Mouse (Mus musculus) fat pad, adult 2 months (tissue): ENCODE data around the gene Lrrc8e.
"Not testable (repeated sequence)": the region's sequence is repeated elsewhere in the genome, so short reads cannot be mapped to it uniquely, and the experiment has no call there.

ENCODE experiments used
- DNase-seq: peaks from one replicate; pipeline ENCODE4 v3.0.0-alpha.2; 2011; ENCODE audit warnings: low read depth, low spot score; ENCODE audit errors: extremely low read depth

Gene Lrrc8e

DNA sequence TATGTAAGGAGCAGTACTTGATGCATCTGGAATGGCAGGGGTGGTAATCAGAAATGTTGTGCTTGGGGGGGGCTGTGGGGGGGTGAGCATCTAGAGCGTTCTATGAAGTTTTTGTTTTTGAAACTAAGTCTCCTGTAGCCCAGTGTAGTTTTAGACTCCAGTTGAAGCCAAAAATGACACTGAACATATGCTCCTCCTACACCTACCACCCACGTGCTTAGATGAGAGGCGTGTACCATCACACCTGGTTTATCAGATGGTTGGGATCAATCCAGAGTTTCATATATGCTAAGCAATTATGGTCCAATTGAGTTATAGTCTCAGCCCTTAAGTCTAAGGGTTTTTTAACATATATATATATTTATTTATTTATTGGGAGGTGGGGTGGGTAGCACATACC, 7.0 kb upstream of the Lrrc8e start:
- DNase-seq, result no peak

DNA sequence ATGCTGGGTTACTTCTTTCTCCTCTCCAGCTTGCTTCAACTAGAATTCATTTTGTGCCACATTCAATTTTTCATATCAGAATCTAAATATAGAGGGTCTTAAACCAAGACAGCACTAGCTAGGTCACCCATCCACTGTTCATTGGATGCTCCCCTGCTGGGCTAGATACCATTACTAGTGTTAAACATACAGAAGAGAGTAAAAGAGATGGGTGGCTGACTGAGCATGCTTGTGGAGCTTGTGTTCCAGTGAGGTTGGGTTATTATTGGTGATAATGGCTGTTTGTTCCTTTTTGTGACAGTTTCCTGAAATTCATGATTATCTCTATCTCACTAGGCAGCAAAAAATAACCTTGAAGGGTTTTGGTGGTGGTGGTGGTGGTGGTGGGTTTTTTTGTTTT, 4.6 kb upstream of the Lrrc8e start:
- no peak for DNase-seq

DNA sequence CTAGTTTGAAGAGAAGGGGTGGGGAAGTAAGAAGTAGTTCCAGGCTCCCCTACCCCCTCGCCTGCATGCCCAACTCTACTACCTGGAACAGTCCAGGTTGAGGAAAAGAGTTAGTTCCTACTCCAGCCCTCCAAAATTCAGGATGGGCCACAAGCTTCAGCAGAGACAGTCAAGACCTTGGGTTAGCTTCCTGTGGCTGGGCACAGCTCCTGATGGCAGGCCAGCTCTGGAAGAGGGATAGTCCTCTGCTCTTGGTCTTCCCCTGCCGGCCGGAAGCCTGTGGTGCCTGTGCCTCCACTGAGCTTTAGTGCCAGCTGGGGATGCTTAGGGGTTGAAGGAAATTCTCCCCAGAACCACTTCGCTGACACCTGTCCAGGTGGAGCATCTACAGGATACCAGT, 304 bp upstream of the Lrrc8e start:
- no peak for DNase-seq

DNA sequence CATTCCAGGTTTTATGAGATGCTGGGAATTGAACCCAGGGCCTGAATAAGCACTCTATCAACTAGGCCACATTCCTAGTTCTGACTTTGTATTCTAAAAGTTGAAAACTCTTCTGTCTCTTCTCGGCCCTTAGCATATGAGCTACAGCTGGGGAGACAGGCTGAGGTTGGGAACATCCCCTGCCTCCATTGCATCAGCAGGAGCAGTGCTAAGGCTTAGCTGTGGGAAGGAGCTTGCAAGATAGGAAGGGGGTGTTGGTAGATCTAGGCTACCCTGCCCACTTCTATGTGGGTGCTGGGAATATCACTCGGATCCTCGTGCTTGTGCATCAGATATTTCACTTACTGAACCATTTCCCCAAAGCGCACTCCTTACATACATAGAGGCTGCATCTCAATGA, 1.3 kb downstream of the Lrrc8e start:
- no peak for DNase-seq

DNA sequence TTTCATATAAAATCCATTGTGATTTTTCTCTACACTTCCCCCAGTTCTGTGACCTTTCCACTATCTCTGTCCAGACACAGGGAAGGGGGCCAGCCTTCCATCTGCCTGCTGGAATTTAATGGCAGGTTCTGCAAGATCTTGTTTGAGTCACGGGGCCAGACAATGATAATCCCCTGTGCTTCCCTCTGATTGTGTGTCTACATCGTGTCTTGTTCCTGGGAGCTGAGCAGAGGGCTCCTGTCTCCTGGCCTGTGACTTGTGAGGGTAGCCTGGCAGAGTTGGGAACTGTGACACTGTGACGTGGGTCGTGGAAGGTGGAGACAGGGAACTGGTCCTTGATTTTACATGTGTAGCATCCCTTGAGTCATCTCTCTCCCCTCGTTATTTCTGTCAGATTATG, 3.2 kb downstream of the Lrrc8e start:
- no peak for DNase-seq

DNA sequence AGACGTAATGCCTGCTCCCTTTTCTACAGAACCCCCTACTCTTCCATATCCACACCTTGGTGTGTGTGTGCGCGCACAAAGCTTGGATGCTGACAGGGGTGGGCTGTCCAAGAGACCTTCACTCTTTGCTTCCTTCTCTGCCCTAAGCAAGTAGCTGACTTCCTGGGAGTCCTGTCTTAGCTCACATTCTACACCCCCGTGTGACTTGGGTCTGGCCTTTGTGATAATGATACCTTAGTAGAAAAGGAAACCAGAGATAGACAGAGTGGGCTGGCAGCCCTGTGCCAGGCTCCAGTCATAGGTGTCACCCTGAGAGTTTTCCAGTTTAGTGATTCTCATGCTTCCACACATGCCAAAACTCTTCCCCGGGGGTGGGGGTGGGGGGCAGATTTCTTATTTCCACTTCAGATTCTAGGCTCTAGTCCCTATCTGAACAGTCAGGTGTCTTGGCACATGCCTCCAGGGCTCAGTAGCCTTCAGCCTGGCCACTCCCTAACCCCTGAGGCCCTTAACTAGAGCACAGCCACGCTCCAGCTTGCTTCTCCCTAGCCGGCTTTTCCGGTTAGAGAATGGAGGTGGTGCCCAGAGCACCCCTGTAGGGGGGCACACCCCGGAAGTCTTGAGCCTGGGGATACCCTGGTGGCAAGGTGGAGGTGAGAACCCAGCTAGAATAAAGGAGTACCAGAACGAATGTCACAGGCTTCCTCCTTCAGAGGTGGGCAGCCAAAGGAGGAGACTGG, 4.2 kb downstream of the Lrrc8e start:
- DNase-seq, result no peak

DNA sequence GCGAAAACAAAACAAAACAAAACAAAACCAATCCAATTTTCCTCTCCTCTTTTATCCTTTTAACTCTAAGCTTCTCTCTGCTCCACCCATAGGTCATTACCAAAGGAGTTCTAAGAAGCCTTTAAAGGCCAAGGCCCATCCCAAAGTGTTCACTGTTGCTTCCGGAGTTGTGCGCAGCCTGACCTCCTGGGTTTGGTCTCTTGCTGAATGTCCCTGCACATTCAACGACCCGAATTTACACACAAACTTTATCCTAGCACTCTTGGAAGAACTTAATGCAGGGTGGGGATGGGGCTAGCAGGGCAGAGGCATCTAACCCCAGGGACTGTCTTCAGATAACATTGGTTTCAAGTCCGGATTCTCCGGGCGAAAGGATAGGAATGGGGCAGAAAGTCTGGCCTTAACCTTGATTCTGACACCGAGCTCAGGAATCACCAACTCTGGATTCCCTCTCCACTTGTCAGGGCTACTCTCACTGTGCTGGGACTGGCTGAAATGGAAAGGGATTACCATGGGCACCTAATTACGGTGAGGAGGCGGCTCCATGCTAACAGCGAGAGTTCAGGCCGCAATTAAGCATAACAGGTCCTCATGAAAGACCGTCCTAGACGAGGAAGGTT, 11.3 kb downstream of the Lrrc8e start:
- DNase-seq, result no peak

DNA sequence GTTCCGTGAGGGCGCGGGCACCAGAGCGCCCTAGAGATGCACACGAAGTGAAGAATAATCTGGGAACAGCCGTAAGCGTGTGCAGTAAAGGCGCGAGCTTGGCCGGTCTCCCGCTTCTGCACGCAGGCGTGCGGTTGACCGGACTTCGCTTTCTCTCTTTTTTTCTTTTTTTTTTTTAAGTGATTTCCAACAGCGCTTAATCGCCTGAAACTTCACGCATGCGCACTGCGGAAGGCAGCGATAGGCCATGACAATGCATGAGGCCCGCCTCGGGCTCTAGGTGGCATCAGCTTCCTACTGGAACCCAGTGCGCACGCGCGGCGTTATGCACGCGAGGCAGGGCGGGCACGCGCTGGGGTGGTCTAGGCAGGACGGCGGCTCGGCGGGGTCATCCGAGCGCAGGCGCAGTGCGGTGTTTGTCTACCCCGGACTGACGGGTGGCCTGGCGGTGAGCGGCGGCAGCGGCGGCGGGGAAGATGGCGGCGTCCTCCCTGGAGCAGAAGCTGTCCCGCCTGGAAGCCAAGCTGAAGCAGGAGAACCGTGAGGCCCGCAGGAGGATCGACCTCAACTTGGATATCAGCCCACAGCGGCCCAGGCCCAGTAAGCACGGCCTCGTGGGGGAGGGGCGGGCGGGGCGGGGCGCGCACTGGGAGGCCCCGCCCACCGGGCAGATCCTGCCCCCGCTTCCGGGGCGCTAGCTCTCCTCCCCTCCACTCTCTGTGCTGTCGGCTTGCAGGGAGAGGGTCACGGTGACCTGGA, 12.0 kb downstream of the Lrrc8e start, which contains the start of the genes Map2k7 and Gm49320:
Map2k7 (plus strand) TSS at position 307 of the 759 bp plus-strand sequence.
Gm49320 (plus strand) TSS at position 432 of the 759 bp plus-strand sequence.
- DNase-seq, result peak; percentile 46

DNA sequence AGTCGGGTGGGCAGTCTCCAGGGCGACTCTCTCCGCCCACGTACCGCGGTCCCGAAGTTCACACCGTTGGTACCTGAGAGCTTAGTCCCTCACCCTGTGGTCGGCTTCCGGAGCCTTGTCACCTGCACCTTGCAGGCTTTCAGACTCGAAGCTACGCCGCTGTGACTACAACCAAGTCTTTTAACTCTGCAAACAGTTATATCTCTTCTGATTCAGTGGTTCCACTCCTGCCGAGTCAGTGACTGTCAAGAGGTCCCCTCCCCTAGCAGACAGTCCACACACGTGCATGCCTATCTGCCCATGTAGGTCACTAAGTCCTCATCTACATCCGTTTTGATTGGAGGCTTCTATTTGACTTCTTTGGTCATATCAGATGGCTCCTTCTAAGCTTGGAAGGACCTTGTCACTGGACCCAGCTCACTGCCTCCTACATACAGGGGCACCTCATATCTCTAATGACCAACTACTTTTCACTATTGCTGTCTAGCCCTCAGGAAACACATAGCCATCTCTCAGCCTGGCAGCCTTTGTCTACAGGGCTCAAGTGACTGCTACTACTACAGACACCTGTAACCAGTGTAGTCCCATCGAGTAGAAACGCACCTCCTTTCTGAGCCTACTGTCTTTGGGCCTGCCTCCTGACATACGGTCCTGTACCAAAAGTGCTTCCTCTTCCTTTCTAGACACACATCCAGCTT, 12.7 kb downstream of the Lrrc8e start:
- no peak for DNase-seq

DNA sequence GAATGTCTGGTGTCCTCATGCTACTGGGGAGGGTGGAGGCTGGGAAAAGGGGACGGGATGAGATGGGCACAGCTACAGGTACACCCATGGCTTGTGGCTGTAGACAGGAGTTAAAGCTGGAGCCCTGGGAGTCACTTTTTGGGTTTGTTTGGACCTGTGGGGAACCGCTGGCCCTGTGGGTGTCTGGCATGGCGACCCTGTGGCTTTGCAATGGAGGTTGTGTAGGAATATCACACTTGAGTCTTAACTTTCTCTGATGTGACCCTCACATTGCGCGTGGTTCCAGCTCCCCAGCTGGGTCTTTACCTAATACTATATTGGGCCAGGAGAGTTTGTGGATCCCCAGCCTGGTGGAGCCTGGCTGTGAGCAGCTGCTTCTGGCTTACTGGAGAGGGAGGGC, 18.4 kb downstream of the Lrrc8e start:
- no peak for DNase-seq

DNA sequence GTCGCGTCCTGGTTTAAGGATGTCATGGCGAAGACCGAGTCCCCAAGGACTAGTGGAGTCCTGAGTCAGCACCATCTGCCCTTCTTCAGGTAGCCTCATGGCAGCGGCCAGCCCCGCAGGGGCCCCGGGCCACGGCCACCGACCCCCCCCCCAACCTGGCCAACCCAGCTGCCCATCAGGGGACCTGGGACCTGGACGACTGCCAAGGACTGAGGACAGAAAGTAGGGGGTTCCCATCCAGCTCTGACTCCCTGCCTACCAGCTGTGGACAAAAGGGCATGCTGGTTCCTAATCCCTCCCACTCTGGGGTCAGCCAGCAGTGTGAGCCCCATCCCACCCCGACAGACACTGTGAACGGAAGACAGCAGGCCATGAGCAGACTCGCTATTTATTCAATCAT, 19.1 kb downstream of the Lrrc8e start:
- no peak for DNase-seq

DNA sequence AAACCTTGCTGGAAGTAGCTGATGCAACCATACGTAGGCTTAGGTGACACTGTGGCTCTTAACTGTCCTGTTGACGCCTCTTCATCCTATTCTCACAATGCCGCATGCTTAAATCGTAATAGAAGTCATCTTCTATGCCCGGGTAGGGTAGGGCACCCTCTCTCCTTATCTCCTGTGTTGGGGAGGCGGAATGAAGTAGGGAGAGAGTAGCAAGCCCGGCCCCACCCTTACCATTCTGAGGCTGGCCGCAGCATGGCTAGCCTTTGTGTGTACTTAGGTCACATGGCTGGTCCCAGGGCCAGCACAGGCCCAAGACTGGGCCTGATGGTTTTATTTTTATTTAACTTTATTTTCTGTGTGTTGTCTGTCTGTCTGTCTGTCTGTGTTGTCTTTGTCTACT, 20.6 kb downstream of the Lrrc8e start:
- DNase-seq, result no peak

DNA sequence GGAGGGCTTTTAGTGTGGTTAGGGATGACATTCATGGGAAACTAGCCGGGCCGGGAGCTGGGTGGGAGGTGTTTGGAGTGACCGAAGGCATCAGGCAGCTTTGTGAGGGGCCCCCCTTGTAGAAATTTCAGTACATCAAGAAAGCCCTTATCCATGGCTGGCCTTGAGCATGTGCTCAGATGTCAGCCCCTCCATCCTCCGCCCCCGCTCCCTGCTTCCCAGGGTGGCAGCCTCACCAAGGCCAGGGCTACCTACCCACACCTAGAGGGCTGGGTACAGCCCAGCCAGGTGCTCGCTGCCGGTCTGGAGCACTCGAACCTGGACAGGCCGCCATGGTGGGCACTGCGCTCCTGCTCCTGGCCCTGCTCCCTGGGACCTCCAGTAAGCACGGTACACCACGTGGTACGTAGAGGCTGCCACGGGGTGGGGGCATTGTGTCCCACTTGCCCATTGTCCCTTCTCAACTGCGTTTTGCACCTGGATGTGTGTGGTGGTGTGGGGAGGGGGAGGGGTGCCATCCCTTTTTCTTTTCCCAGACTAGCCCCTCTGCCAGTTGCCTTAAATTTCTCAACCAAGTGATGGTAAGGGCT, 21.4 kb downstream of the Lrrc8e start, which contains the start of gene Tgfbr3l:
Tgfbr3l (plus strand) TSS at position 264 of the 590 bp plus-strand sequence.
- DNase-seq, result no peak

DNA sequence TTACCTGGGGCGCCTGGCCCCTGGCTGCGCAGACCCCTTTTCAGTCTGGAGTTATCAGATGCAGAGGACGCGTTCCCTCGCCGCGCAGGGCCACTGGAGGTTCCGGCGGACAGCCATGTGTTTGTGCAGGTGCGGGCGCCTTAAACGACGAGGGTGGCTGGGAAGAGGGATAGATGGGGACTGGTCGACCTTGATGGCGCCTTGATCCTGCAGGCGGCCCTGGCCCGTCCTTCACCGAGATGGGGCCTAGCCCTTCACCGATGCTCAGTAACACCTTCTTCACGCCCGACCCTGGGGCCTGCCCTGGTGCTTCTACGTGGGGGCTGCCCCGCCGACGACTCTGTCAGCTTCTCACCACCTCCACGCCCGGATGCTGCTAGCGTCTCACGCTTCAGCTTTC, 22.6 kb downstream of the Lrrc8e start:
- no peak for DNase-seq

DNA sequence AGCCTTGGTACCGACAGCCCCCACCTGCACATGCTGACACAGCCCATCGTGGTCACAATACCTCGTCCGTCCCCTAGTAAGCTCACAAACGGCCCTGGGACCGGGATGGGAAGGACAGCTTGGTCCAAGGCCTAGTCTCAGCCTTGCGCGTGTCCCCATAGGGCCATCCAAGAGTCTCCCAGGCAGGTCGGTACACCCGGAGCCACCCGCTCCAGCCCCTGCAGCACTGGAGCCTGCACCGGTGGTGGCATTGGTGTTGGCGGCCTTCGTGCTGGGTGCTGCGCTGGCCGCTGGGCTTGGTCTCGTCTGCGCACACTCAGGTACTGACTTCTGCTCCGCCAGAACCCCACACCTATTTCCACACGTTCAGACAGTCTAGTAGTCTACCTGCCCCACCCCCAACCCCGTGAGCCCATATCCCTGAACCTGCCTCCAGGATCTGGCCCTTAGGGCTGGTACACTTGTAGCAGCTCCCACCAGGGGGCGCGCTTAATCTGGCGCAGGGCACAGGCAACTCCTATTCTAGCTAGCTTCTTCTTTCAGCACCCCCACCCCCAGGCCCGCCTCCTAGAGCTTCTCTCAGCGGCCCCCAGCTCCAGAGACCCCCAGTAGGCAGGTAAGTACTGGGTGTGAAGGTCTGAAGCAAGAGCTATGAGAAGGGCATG, 23.8 kb downstream of the Lrrc8e start:
- DNase-seq, result no peak

DNA sequence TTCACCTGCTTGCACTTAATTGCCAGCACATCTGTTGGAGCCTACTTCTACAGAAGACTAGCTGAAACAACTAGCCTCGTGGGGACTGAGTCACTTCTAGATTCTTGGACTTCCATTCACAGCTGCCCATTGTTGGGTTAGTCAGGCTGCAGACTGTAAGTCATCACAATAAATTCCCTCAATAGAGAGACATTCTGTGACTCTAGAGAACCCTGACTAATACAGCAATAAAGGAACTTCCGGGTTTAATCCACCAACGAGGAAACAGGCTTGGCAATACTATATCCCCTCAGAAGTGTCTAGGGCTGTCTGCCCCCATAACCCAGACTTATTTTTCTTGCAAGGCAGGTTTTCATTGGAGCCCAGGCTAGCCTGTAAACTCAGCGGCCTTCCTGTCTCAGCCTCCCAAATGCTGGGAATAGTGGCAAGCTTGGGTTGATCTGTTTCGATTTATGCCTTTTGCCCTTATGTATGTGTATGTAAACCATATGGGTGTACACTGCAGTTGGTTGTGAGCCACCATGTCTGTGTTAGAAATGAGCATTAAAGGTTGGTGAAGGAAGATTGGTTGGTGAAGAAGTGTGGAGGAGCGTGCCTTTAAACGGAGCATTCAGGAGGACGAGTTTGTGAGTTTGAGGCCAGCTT, 25.6 kb downstream of the Lrrc8e start:
- no peak for DNase-seq

DNA sequence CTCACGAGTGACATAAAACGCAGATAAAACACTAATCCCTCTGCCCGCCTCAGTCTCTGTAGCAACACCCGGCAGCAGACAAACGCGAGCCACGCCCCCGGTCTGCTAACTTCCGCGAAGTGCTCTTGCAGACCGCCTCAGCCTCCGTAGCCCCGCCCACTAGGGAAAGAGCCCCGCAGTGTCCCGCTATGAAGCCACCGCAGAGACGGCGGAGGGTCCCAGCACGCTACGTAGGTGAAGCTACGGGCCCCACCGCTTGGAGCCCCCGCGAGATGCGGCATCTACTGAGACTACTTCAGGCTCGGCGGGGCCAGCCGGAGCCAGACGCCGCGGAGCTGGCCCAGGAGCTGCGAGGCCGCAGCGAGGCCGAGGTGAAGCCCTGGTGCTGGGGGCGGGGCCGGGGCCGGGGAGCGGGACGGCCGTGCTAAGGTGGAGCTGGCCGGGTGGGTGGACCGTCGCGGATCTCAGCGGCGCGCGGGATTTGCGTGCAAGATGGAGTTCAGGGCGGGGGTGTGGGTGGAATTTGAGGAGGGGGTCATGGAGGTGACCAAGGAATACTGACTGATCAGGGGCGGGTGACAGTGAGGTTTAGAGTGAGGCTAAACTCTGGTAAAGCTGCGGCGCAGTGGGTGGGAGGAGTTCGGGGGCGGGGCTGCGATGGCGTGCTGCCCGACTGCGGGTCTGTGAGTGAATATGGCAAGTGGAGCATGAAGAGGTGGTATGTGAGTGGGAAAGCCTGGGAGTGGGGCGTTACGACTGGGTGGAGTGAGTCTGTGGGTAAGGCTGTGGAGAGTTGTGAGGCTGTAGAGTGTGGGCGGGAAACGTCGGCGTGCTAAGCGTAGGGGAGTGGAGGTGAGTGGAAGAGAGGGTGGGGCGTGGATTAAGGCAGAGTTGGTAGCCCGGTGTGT, 26.6 kb downstream of the Lrrc8e start, which contains the start of gene Snapc2:
Snapc2 (plus strand) TSS at position 147 of the 908 bp plus-strand sequence.
- peak; percentile 54 for DNase-seq

DNA sequence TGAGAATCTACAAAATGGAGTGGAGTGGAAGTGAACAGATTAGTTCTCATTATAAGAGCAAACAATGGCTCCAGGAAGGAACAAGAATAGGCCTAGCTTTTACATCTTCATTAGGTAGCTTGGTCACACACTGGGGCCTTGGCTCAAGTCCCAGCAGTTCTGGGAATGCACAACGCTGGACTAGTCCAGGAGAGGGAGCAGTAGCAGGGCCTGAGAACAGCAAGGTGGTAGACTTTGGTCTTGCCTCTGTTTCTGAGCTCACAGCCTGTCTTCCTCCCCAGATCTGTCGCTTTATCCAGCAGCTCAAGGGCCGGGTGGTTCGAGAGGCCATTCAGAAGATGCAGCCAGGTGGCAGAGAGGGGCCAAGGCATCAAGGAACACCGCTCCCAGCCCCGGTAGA, 27.4 kb downstream of the Lrrc8e start:
- no peak for DNase-seq

DNA sequence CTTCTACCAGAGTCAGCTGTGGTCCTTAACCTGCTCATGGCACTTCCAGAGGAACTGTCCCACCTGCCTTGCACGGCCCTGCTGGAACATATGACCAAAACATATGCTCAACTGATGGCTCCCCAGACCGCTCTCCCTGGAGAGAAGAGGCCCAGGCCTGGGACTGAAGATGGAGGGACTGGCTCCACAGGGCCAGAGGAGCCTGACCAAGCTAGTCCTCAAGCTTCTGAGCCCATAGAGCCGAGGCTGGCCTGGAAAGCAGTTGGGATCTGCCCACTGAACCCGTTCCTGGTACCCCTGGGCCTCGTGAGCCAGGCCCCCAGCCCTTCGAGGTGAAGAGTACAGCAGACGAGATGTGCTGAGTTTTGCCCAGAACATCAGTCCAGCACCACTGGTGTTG, 28.8 kb downstream of the Lrrc8e start:
- not testable (repeated sequence) for DNase-seq
